Mouse (Mus musculus): ENCODE measurements around the gene Ambra1.

The Ambra1 gene

DNA sequence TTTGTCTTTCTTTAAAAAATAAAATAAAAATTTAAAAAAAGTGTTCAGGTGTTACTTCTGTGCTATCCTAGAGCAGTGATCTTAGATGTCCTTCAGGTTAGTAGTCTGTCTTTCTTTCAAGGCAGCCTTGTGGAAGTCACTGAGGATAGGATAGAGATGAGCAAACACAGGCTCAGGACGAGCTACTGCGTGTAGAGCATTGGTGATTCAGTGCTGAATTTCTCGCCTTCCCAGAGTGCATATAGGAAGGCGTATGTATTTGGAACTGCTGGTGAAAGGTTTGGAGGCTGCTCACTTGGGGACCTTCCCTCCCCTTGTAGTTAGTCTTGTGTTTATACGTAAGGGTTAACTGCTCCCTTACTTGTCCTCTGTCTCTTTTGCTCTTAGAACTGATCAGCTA lies 5.3 kb downstream of the Ambra1 start:
- no peak for DNase-seq (ENCODE audit: low read depth, low spot score)

- no peak for DNase-seq (ENCODE audit: low read depth, low spot score)
These were observed 9.7 kb downstream of the Ambra1 start for GRCm38 (mm10) chr2:91739586-91739985.

GRCm38 (mm10) chr2:91744686-91745085 lies 14.8 kb downstream of the Ambra1 start:
- DNase-seq (ENCODE audit: low read depth, low spot score) = no peak

DNA sequence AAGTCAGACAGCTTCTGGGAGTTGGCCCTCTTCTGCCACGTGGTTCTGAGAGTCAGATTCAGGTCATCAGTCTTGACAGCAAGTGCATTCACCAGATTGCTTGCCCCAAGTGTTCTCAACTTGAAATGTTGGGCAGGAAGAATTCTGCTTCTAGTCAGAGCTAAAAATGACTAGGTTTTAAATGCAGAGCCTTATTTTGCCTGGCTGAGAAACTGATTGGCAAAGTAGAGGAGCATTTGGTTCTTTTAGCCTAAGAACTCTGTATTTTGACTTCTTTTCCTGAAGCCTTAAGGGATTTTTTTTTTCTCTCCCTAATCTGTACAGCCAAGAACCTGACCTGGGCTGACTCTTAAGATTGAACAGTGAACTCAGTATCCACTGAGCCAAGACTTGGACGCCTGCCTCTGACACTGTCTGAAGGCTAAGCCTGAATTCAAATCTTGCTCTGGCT lies 19.9 kb downstream of the Ambra1 start:
- no peak for DNase-seq (ENCODE audit: low read depth, low spot score)

GRCm38 (mm10) chr2:91771921-91772705 lies 42.2 kb downstream of the Ambra1 start:
- DNase-seq (ENCODE audit: low read depth, low spot score) = no peak

DNA sequence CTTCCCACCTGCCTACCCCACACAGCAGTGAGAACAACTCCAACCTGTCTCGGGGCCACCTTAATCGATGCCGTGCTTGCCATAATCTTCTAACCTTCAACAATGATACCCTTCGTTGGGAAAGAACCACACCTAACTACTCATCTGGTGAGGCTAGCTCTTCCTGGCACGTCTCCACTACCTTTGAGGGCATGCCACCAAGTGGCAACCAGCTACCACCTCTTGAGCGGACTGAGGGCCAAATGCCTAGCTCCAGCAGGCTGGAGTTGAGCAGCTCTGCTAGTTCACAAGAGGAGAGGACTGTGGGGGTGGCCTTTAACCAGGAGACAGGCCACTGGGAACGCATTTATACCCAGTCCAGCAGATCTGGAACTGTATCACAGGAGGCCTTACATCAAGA lies 43.4 kb downstream of the Ambra1 start:
- peak; percentile 9 for DNase-seq (ENCODE audit: low read depth, low spot score)

- peak; percentile 64 for DNase-seq (ENCODE audit: low read depth, low spot score)
These were observed 49.2 kb downstream of the Ambra1 start for GRCm38 (mm10) chr2:91779166-91779565.

DNA sequence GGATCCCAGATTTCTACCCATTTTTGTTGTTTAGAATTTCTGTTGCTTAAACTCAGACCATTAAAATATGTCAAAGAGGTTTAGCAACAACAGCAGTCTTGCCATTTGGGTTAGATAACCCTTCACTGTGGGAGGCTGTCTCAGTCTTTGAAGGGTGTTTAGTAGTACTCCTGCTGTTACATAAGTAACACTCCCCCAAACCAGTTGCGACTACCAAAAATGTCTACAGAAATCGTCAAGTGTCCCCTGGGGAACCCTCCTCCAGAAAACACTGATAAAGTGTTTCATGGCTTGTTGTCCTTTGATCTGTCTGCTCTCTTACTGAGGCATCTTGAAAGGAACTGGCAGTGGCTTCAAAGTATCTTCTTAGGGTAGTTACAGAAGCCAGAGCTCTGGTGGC lies 61.7 kb downstream of the Ambra1 start:
- peak; percentile 34 for DNase-seq (ENCODE audit: low read depth, low spot score)

- no peak for DNase-seq (ENCODE audit: low read depth, low spot score)
These were observed 62.4 kb downstream of the Ambra1 start for GRCm38 (mm10) chr2:91792346-91792745.

GRCm38 (mm10) chr2:91794466-91794865 lies 64.5 kb downstream of the Ambra1 start:
- DNase-seq (ENCODE audit: low read depth, low spot score) = no peak

DNA sequence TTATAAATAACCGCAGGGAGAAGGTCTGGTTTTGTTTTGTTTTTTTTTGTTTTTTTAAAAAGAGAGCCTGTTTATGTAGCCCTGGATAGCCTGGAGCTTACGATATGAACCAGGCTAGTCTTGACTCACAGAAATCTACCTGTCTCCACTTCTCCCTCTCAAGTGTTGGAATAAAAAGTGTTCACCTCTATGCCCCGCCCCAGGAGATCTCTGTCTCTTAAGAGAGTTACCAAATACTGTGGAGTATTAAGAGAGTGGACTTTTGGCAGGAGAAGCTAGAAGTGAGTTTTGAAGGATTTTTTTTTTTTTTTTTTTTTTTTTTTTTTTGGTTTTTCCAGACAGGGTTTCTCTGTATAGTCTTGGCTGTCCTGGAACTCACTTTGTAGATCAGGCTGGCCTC lies 65.2 kb downstream of the Ambra1 start:
- no peak for DNase-seq (ENCODE audit: low read depth, low spot score)

DNA sequence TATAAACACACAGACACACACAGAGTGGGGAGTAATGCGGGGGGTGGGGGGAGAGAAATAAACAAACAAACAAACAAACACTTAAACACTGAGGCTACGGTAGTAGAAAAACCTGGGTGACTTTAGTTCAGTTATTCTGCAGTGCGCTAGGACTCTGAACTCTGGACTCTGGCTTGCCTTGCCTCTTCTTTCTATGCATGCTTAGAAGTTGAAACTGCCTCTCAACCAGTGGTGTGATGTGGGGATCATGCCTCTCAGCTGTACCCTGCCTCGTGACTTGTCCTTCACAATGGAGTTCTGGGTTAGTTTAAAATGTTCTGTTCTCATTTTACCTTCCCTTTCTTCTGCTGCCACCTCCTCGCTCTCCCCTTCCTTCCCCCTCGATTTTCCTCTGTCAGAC lies 81.5 kb downstream of the Ambra1 start:
- DNase-seq (ENCODE audit: low read depth, low spot score) = no peak

GRCm38 (mm10) chr2:91816741-91817140 lies 86.8 kb downstream of the Ambra1 start:
- DNase-seq (ENCODE audit: low read depth, low spot score) = no peak

GRCm38 (mm10) chr2:91832227-91832626 lies 102.3 kb downstream of the Ambra1 start:
- DNase-seq (ENCODE audit: low read depth, low spot score) = no peak

- no peak for DNase-seq (ENCODE audit: low read depth, low spot score)
These were observed 104.3 kb downstream of the Ambra1 start for GRCm38 (mm10) chr2:91834272-91834671.

DNA sequence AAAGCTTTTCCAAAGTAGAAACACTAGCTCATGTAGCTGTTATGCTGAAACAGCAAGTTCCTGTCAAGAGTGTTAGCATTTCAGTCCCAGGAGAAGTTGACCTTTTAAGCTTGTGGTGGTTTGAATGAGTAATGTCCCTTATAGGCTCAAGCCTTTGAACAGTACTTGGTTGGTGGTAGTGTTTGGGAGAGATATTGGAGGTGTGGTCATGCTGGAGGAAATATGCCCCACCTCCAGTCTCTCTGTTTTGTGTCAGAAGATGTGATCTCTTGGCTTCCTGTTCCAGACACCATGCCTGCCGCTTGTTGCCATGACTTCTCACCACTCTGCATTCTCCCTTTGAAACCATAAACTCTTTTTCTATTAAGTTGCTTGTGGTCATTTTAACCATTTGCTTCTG lies 105.1 kb downstream of the Ambra1 start:
- DNase-seq (ENCODE audit: low read depth, low spot score) = peak; percentile 80

DNA sequence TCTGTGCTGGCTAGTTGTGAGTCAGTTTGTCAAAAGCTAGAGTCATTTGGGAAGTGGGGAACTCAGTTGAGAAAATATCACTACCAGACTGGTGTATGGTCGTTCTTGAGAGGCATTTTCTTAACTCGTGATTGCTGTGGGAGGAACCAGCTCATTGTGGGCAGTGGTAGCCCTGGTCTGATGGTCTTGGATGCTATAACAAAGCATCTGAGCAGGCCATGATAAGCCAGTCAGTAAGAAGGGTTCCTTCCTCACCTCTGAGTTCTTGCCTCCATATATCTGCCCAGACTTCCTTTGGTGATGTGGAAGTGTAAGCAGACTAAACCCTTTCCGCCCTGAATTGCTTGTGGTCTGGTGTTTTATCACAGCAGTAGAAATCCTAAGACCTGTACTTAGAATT lies 105.7 kb downstream of the Ambra1 start:
- DNase-seq (ENCODE audit: low read depth, low spot score) = peak; percentile 30

DNA sequence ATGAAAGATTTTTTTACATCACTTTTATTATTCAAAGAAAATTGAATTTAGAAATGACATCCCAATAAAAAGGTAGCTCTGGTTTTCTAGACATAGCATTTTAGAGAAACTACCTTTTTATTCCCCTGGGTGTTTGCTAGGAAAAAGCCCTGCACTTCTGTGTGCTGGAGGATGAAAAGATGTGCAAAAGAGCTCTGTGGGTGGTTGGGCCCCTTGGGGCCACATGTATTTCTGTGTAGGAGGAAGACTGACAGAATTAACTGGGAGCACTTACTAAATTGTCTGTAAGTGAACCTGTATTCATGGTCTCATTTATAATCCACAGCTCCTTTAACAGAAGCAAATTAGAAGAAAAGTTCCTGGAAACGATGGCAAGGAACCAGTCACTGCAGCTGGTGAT lies 114.2 kb downstream of the Ambra1 start:
- no peak for DNase-seq (ENCODE audit: low read depth, low spot score)

- no peak for DNase-seq (ENCODE audit: low read depth, low spot score)
These were observed 122.7 kb downstream of the Ambra1 start for GRCm38 (mm10) chr2:91852446-91853191.

GRCm38 (mm10) chr2:91854575-91854974 lies 124.6 kb downstream of the Ambra1 start:
- DNase-seq (ENCODE audit: low read depth, low spot score) = no peak

GRCm38 (mm10) chr2:91856958-91857357 lies 127.0 kb downstream of the Ambra1 start:
- no peak for DNase-seq (ENCODE audit: low read depth, low spot score)

GRCm38 (mm10) chr2:91859423-91859822 lies 129.5 kb downstream of the Ambra1 start:
- DNase-seq (ENCODE audit: low read depth, low spot score) = no peak

DNA sequence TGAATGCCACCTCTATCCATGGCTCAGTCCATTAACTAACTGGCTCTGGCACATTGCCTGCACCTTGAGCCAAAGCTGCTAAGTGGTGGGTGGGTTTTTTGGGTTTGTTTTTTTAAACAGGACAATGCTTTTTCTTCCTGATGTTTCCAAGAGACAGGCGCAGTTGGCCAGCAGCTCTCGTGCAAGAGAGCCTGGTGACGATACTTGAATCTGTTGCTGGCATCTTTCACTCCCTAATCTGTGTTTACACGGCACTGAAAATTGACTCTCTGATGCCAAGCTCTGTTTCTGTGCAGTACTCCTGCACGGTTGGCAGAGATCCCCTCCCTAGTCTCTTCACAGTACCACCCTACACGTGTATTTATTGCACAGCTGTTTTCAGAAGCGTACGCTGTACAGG lies 140.8 kb downstream of the Ambra1 start:
- DNase-seq (ENCODE audit: low read depth, low spot score) = no peak

Measured in CD4-positive helper T cell, adult 2 months (primary cell).